Mouse (Mus musculus): ENCODE measurements around the gene Jph2. TPM values are rescaled to one million over a fixed set of nuclear protein-coding genes. Genes with fewer than 3 reads are reported as not detected.

The Jph2 gene
- polyA plus RNA-seq (2016; fragmentation: Nextera tagmentation; extraction: Ambion mirVana), result 0.52 and 0.83 TPM in 2 replicates

GRCm38 (mm10) chr2:163397905-163398304 lies at the start of gene Jph2:
TSS of gene Jph2 (minus strand) at chr2:163397993.
- Histone ChIP-seq H3K27me3 (replicated peaks; ENCODE audit: low read depth, poor library complexity, severe bottlenecking) (no peaks in the 10 kb centered on the region), H3K4me1 (peaks cover 22% of the 10 kb centered on the region), H3K9me3 (no peaks in the 10 kb centered on the region), H3K4me3 (peak within 1 kb of the TSS; percentile 47), H3K36me3 (replicated peaks) (no peaks in the 10 kb centered on the region), H3K27ac (replicated peaks) (peak within 1 kb of the TSS; percentile 76)
- DNase-seq (ENCODE audit: low spot score), result peak; percentile 82
- WGBS, result 6% methylated on average over 10 of the region's 10 CpGs

DNA sequence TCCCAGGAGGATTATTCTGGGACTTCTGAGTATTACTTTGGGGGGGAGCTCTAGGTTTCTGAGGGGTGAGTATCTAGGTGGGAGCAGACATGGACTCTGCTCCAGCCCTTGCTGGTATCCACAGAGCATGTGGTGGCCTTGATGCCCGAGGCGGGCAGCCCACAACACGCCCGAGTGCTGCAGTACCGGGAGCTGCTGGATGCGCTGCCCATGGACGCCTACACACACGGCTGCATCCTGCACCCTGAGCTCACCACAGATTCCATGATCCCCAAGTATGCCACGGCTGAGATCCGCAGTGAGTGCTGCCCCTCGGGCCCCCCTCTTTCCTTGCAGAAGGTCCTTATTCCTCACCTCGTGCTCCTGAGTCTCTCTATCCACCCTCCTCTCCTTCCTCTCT lies 49.6 kb upstream of the Jph2 start:
- Histone ChIP-seq H3K36me3 (replicated peaks) (no peaks in the 10 kb centered on the region), H3K27ac (replicated peaks) (no peak overlapping the region), H3K4me1 (0 out of 2 replicates have a peak, but pooled peaks cover 3% of the 10 kb centered on the region), H3K9me3 (no peaks in the 10 kb centered on the region), H3K27me3 (replicated peaks; ENCODE audit: low read depth, poor library complexity, severe bottlenecking) (no peaks in the 10 kb centered on the region; the same call in 1 of the 2 replicates), H3K4me3 (no peak overlapping the region)
- DNase-seq (ENCODE audit: low spot score), result no peak
- WGBS, result 85% methylated on average over 12 of the region's 12 CpGs

- Histone ChIP-seq H3K36me3 (replicated peaks) (no peaks in the 10 kb centered on the region), H3K9me3 (no peaks in the 10 kb centered on the region), H3K27me3 (replicated peaks; ENCODE audit: low read depth, poor library complexity, severe bottlenecking) (peaks cover 8% of the 10 kb centered on the region), H3K4me1 (0 out of 2 replicates have a peak, but pooled peaks cover 5% of the 10 kb centered on the region), H3K27ac (replicated peaks) (no peak overlapping the region), H3K4me3 (no peak overlapping the region)
- no peak for DNase-seq (ENCODE audit: low spot score)
- 71% methylated on average over 7 of the region's 7 CpGs for WGBS
These were observed 46.2 kb upstream of the Jph2 start for GRCm38 (mm10) chr2:163444017-163444416.

- peaks cover 10% of the 10 kb centered on the region for H3K4me1 ChIP-seq
- no peak overlapping the region for H3K27ac ChIP-seq (replicated peaks)
- no peak overlapping the region for H3K4me3 ChIP-seq
- no peaks in the 10 kb centered on the region for H3K36me3 ChIP-seq (replicated peaks)
- peaks cover 13% of the 10 kb centered on the region for H3K27me3 ChIP-seq (replicated peaks; ENCODE audit: low read depth, poor library complexity, severe bottlenecking)
- WGBS, result 62% methylated on average over 6 of the region's 6 CpGs
- no peak for DNase-seq (ENCODE audit: low spot score)
- H3K9me3 ChIP-seq, result no peaks in the 10 kb centered on the region
These were observed 45.8 kb upstream of the Jph2 start for GRCm38 (mm10) chr2:163443543-163443942.

DNA sequence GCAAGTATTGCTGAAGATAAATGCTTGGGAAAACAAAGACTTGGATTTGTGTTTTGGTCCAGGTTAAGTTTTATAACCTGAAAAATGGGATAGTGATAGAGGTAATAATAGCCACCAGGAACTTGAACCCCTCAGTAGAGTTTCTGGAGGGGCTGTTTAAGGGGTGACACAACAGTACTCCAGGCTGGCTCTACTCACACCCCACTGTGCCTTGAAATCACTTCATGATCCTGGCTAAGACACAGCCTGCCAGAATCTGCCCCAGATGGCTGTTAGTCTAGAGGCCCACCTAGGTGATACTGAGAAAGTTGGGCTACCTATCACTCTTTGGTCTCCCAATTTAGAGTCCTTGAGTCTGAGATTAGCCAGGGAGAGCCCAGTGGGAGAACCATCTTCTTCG lies 41.7 kb upstream of the Jph2 start:
- H3K4me3 ChIP-seq, result peak overlapping the region; percentile 61

GRCm38 (mm10) chr2:163438619-163439451 lies 41.0 kb upstream of the Jph2 start:
- DNase-seq (ENCODE audit: low spot score), result peak; percentile 78
- Histone ChIP-seq H3K36me3 (replicated peaks) (no peaks in the 10 kb centered on the region), H3K9me3 (no peaks in the 10 kb centered on the region), H3K4me1 (peaks cover 27% of the 10 kb centered on the region), H3K27ac (replicated peaks) (peak overlapping the region; percentile 69), H3K4me3 (peak overlapping the region; percentile 61), H3K27me3 (replicated peaks; ENCODE audit: low read depth, poor library complexity, severe bottlenecking) (peaks cover 32% of the 10 kb centered on the region)
- 2% methylated on average over 30 of the region's 30 CpGs for WGBS

More for the DNA sequence above, 41.7 kb upstream of the Jph2 start:
- no peak for DNase-seq (ENCODE audit: low spot score)
- WGBS, result 65% methylated on average over 1 of the region's 1 CpGs
- Histone ChIP-seq H3K27ac (replicated peaks) (no peak overlapping the region), H3K4me1 (peaks cover 20% of the 10 kb centered on the region), H3K27me3 (replicated peaks; ENCODE audit: low read depth, poor library complexity, severe bottlenecking) (peaks cover 32% of the 10 kb centered on the region), H3K36me3 (replicated peaks) (no peaks in the 10 kb centered on the region), H3K9me3 (no peaks in the 10 kb centered on the region)

DNA sequence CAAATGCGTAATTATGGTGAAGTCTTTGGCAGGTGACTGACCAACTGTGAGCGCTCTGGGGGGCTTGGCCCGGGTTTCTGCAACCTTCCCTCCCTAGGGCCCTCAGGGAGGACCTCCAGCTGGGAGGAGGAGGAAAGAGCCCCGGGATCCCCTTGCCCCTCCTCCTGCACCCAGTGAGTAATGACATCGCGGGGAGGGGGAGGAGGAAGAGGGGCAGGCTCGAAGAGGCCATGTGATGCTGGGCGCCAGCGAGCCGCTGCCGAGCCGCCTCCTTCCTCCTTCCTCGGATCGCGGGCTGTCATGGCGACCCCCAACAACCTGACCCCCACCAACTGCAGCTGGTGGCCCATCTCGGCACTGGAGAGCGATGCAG lies 40.4 kb upstream of the Jph2 start, which contains the start of gene Gdap1l1:
TSS of gene Gdap1l1 (plus strand) at position 231 of the 373 bp plus-strand sequence.
- DNase-seq (ENCODE audit: low spot score), result peak; percentile 32
- peak within 1 kb of the TSS; percentile 69 for H3K27ac ChIP-seq (replicated peaks)
- no peaks in the 10 kb centered on the region for H3K36me3 ChIP-seq (replicated peaks)
- 1% methylated on average over 18 of the region's 18 CpGs for WGBS
- no peaks in the 10 kb centered on the region for H3K9me3 ChIP-seq
- H3K4me3 ChIP-seq, result peak within 1 kb of the TSS; percentile 61
- H3K4me1 ChIP-seq, result peaks cover 25% of the 10 kb centered on the region
- H3K27me3 ChIP-seq (replicated peaks; ENCODE audit: low read depth, poor library complexity, severe bottlenecking), result peaks cover 32% of the 10 kb centered on the region

DNA sequence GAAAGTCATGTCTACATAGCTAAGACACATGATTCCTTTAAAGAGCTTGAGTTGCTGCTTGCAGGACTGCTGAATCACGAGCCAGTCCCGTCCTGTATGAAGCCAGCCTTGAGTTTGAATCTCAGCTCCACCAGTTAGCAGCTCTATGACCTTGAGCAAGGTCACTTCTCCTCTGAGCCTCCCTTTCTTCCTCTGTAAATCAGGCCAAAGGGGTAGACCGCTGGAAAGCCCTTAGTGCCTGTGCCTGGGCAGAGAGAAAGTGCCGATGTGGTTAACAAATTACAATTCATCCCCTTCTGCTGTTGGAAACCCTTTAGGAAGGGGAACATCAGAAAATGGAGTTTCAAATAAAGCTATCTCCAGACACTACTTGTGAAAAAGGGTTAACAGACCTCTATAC lies 40.0 kb upstream of the Jph2 start:
- H3K9me3 ChIP-seq, result no peaks in the 10 kb centered on the region
- WGBS, result 39% methylated on average over 4 of the region's 4 CpGs
- no peak overlapping the region for H3K27ac ChIP-seq (replicated peaks)
- peaks cover 25% of the 10 kb centered on the region for H3K4me1 ChIP-seq
- peaks cover 32% of the 10 kb centered on the region for H3K27me3 ChIP-seq (replicated peaks; ENCODE audit: low read depth, poor library complexity, severe bottlenecking)
- H3K4me3 ChIP-seq, result peak overlapping the region; percentile 61
- no peaks in the 10 kb centered on the region for H3K36me3 ChIP-seq (replicated peaks)
- no peak for DNase-seq (ENCODE audit: low spot score)

- peaks cover 22% of the 10 kb centered on the region for H3K4me1 ChIP-seq
- H3K27ac ChIP-seq (replicated peaks), result no peak overlapping the region
- H3K27me3 ChIP-seq (replicated peaks; ENCODE audit: low read depth, poor library complexity, severe bottlenecking), result peaks cover 24% of the 10 kb centered on the region
- H3K4me3 ChIP-seq, result no peak overlapping the region
- DNase-seq (ENCODE audit: low spot score), result no peak
- no peaks in the 10 kb centered on the region for H3K36me3 ChIP-seq (replicated peaks)
- WGBS, result 19% methylated on average over 4 of the region's 4 CpGs
- H3K9me3 ChIP-seq, result no peaks in the 10 kb centered on the region
These were observed 36.2 kb upstream of the Jph2 start for GRCm38 (mm10) chr2:163433971-163434370.

- 89% methylated on average over 9 of the region's 9 CpGs for WGBS
- H3K36me3 ChIP-seq (replicated peaks), result no peaks in the 10 kb centered on the region
- no peak overlapping the region for H3K4me3 ChIP-seq
- no peaks in the 10 kb centered on the region for H3K27me3 ChIP-seq (replicated peaks; ENCODE audit: low read depth, poor library complexity, severe bottlenecking)
- H3K27ac ChIP-seq (replicated peaks), result no peak overlapping the region
- peaks cover 8% of the 10 kb centered on the region for H3K4me1 ChIP-seq
- no peaks in the 10 kb centered on the region for H3K9me3 ChIP-seq
- no peak for DNase-seq (ENCODE audit: low spot score)
These were observed 33.5 kb upstream of the Jph2 start for GRCm38 (mm10) chr2:163431289-163431688.

- WGBS, result 54% methylated on average over 4 of the region's 4 CpGs
- no peaks in the 10 kb centered on the region for H3K9me3 ChIP-seq
- H3K27ac ChIP-seq (replicated peaks), result no peak overlapping the region
- H3K27me3 ChIP-seq (replicated peaks; ENCODE audit: low read depth, poor library complexity, severe bottlenecking), result no peaks in the 10 kb centered on the region
- 0 out of 2 replicates have a peak, but pooled peaks cover 9% of the 10 kb centered on the region for H3K4me1 ChIP-seq
- no peak for DNase-seq (ENCODE audit: low spot score)
- no peak overlapping the region for H3K4me3 ChIP-seq
- no peaks in the 10 kb centered on the region for H3K36me3 ChIP-seq (replicated peaks)
These were observed 30.7 kb upstream of the Jph2 start for GRCm38 (mm10) chr2:163428346-163429011.

- peaks cover 17% of the 10 kb centered on the region for H3K4me1 ChIP-seq
- no peaks in the 10 kb centered on the region for H3K27me3 ChIP-seq (replicated peaks; ENCODE audit: low read depth, poor library complexity, severe bottlenecking)
- 83% methylated on average over 6 of the region's 6 CpGs for WGBS
- no peak for DNase-seq (ENCODE audit: low spot score)
- H3K27ac ChIP-seq (replicated peaks), result no peak within 1 kb of the TSS
- no peak within 1 kb of the TSS for H3K4me3 ChIP-seq
- H3K9me3 ChIP-seq, result no peaks in the 10 kb centered on the region
- peaks cover 7% of the 10 kb centered on the region; the same call in 1 of the 2 replicates for H3K36me3 ChIP-seq (replicated peaks)
These were observed 26.8 kb upstream of the Jph2 start, which contains the start of gene Oser1 for GRCm38 (mm10) chr2:163424597-163424996. TSS of gene Oser1 (minus strand) at chr2:163424697.

All from embryonic facial prominence, embryonic 10.5 days (tissue).